Mouse (Mus musculus) embryonic facial prominence, embryonic 11.5 days (tissue): ENCODE data around the gene Cdkal1. TPM values are rescaled to one million over a fixed set of nuclear protein-coding genes. Genes with fewer than 3 reads are reported as not detected.

ENCODE experiments used
- ATAC-seq: fragments of 200-750 bp; cut with Nextera tagmentation; replicated peaks from 2 replicates; pipeline ENCODE4 v1.8.0; 2017; ENCODE audit warnings: low read depth; ENCODE audit not compliant: insufficient number of reproducible peaks, low FRiP score, low TSS enrichment
- DNase-seq: peaks from one replicate; pipeline ENCODE4 v3.0.0-alpha.2; 2015; ENCODE audit warnings: low spot score
- H3K27ac ChIP-seq: fragments of 300-500 bp; sonication (generic); replicated peaks from 2 replicates; pipeline ENCODE4 v1.5.1; 2014; ENCODE audit warnings: mild to moderate bottlenecking, low read depth, low read length, control low read depth
- H3K27me3 ChIP-seq: fragments of 300-500 bp; sonication (generic); 2 replicates; pipeline ENCODE4 v1.6.1; 2014; ENCODE audit warnings: mild to moderate bottlenecking, low read length, moderate library complexity, mixed read lengths; ENCODE audit not compliant: control insufficient read depth, insufficient read depth
- H3K36me3 ChIP-seq: fragments of 300-500 bp; sonication (generic); replicated peaks from 2 replicates; pipeline ENCODE4 v1.6.1; 2014; ENCODE audit warnings: low read depth, mild to moderate bottlenecking, low read length, moderate library complexity, mixed read lengths; ENCODE audit not compliant: control insufficient read depth, insufficient read depth
- H3K4me1 ChIP-seq: fragments of 300-500 bp; sonication (generic); 2 replicates; pipeline ENCODE4 v1.6.1; 2014; ENCODE audit warnings: low read length, mixed read lengths; ENCODE audit not compliant: control insufficient read depth, insufficient read depth
- H3K4me2 ChIP-seq: fragments of 300-500 bp; sonication (generic); 2 replicates; pipeline ENCODE4 v1.6.1; 2014; ENCODE audit warnings: low read depth, mild to moderate bottlenecking, control low read depth, low read length, moderate library complexity
- H3K4me3 ChIP-seq: fragments of 300-500 bp; sonication (generic); 2 replicates; pipeline ENCODE4 v1.5.1; 2014; ENCODE audit warnings: low read depth, low read length, control low read depth
- H3K9ac ChIP-seq: fragments of 300-500 bp; sonication (generic); replicated peaks from 2 replicates; pipeline ENCODE4 v1.6.1; 2014; ENCODE audit warnings: mild to moderate bottlenecking, control low read depth, low read length
- H3K9me3 ChIP-seq: fragments of 300-500 bp; sonication (generic); replicated peaks from 2 replicates; pipeline ENCODE4 v1.6.1; 2016; ENCODE audit warnings: mild to moderate bottlenecking, low read length, inconsistent platforms, mixed read lengths; ENCODE audit not compliant: control insufficient read depth
- WGBS: fragments of 180-500 bp; shearing (Covaris S2); extraction: QIAGEN DNeasy Blood & Tissue Kit; methylation state at CpG from one replicate; pipeline ENCODE4 v1.1.7; 2014; 5-methylcytosine and 5-hydroxymethylcytosine counted together
- polyA plus RNA-seq: library from polyadenylated mRNA; unstranded; fragments of >200 nt; fragmentation: Nextera tagmentation; extraction: Ambion mirVana; gene quantifications from 2 replicates; pipeline ENCODE4 v1.2.1, GENCODE M21; 2014

The Cdkal1 gene
- polyA plus RNA-seq, 1 experiment from 2014 or later, result 39.6 TPM

DNA sequence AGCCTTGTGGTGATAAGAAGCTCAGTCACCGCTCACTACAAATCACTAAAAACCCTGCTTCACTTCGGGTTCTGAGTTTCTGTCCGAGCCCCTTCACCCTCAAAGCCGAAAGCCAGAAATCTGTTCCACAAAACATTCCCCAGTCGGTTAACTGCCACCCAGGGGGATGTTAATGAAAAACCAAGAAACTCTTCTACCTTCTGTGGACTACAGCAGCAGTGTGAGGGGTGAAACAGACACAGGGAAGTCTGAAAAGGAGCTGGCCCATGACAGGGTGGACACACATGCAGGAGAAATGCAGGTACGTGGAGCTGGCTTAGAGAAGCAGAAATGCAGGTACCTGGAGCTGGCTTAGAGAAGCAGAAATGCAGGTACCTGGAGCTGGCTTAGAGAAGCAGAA lies 166.6 kb downstream of the Cdkal1 start:
- WGBS, result 86% methylated on average over 6 of the region's 6 CpGs
- no peak overlapping the region for H3K4me3 ChIP-seq
- no peaks in the 10 kb centered on the region for H3K36me3 ChIP-seq
- no peak overlapping the region for H3K9ac ChIP-seq
- DNase-seq (no peak), ATAC-seq (no peak)
- H3K4me2 ChIP-seq, result no peak overlapping the region
- H3K9me3 ChIP-seq, result no peaks in the 10 kb centered on the region
- no peak overlapping the region for H3K27ac ChIP-seq
- H3K27me3 ChIP-seq, result no peaks in the 10 kb centered on the region
- H3K4me1 ChIP-seq, result no peaks in the 10 kb centered on the region

DNA sequence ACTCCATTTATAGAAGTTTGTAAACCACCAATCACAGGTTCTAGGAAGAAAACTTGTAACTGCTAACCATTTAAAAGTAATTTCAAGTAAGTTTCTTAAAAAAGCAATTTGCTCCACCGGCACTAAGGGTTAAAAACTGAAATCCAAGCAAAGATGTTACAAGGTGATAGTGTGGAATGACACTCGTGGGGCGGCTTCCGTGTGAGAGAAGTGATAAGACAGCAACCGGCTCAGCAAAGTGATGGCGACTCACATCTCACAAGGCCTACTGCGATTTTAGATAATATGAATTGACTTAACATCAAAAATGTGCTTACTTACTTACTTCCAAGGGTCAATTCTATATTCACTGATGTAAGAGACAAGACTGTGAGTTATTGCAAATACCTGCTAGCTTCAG lies 167.6 kb downstream of the Cdkal1 start:
- no peaks in the 10 kb centered on the region for H3K36me3 ChIP-seq
- no peak overlapping the region for H3K27ac ChIP-seq
- no peaks in the 10 kb centered on the region for H3K27me3 ChIP-seq
- ATAC-seq, result no peak
- H3K4me3 ChIP-seq, result no peak overlapping the region
- no peak overlapping the region for H3K9ac ChIP-seq
- no peak for DNase-seq
- no peaks in the 10 kb centered on the region for H3K9me3 ChIP-seq
- no peaks in the 10 kb centered on the region for H3K4me1 ChIP-seq
- WGBS, result 90% methylated on average over 7 of the region's 7 CpGs
- H3K4me2 ChIP-seq, result no peak overlapping the region

DNA sequence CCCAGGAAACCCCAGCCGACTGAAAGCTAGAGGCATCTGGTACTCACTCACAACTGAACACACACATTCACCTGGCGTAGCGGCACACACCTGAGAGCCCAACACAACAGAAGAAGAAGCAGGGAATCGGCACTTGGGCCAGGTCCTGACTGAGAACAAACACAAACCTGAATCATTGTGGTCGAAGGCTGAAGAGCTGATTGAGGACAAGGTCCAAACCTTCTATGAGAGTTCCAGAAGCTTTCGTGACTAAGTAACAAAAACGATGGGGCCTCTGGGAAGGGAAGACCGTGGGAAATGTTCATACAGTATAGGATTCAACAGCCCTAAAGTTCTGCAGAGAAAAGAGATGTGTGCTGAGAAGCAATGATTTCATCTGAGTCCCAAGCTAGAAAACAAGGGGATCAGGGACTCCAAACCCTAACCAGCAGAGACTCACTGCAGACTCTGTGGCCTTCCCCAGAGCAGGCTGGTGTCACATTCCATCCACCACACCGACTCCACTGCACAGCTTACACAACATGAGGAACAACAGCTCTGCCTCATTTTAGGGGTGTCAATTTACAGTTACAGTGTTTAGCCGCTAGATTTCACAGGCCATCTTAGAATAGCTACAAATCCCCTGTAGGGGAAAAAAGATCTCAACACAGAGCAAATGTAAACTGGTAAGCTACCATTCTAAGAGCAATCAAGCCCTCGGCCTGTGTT lies 175.8 kb downstream of the Cdkal1 start:
- WGBS, result 73% methylated on average over 11 of the region's 11 CpGs
- no peak overlapping the region for H3K4me3 ChIP-seq
- H3K9ac ChIP-seq, result no peak overlapping the region
- no peaks in the 10 kb centered on the region for H3K27me3 ChIP-seq
- ATAC-seq (peak; percentile 67; the same call in 1 of the 2 replicates), DNase-seq (peak; percentile 26)
- H3K9me3 ChIP-seq, result no peaks in the 10 kb centered on the region
- H3K4me2 ChIP-seq, result no peak overlapping the region
- 0 out of 2 replicates have a peak overlapping the region, but pooled peaks have one; percentile 8 for H3K27ac ChIP-seq
- H3K4me1 ChIP-seq, result no peaks in the 10 kb centered on the region
- H3K36me3 ChIP-seq, result no peaks in the 10 kb centered on the region

DNA sequence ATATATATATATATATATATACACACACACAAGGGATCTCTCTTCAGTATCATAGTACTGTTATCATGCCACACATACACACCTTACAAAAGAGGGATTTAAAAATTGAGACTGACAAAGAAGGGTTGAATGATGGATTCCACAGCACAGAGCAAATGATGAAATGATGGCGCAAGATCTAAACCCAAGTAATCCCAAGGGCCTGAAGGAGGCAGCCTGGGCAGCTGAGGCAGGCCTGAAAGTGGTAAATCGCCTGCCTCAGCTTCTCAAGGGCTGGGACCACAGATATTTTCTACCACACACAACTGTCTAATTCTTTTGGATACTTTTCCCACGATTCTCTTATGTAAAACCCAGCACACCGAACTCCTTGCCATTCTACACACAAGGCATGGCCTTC lies 177.9 kb downstream of the Cdkal1 start:
- Histone ChIP-seq H3K4me1 (no peaks in the 10 kb centered on the region), H3K36me3 (no peaks in the 10 kb centered on the region), H3K4me2 (no peak overlapping the region), H3K27ac (no peak overlapping the region), H3K9ac (no peak overlapping the region), H3K27me3 (no peaks in the 10 kb centered on the region), H3K4me3 (no peak overlapping the region), H3K9me3 (no peaks in the 10 kb centered on the region)
- DNase-seq, result no peak
- 89% methylated on average over 4 of the region's 4 CpGs for WGBS
- no peak for ATAC-seq

DNA sequence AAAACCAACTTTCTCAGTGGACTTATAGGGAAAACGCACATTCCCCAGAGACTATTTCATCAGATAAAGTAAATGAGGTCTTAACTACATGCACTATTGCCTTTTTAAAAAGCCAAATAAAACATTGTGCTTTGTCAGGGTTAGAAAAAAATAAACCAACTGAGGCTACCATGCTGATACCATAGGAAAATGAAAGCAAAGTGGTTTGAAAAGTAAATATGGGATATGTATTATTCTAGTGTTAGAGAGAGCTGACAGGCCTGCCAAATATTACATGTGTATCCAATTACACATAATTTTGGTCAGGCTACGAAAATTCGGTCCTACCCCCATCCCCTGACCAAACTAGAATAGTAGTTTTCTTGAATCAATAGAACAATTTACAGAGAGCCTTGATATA lies 184.8 kb downstream of the Cdkal1 start:
- Histone ChIP-seq H3K9ac (no peak overlapping the region), H3K27me3 (no peaks in the 10 kb centered on the region), H3K9me3 (no peaks in the 10 kb centered on the region), H3K4me3 (no peak overlapping the region), H3K4me2 (no peak overlapping the region), H3K36me3 (no peaks in the 10 kb centered on the region), H3K4me1 (no peaks in the 10 kb centered on the region), H3K27ac (no peak overlapping the region)
- DNase-seq (peak; percentile 35), ATAC-seq (no peak)
- 17% methylated on average over 3 of the region's 3 CpGs for WGBS

DNA sequence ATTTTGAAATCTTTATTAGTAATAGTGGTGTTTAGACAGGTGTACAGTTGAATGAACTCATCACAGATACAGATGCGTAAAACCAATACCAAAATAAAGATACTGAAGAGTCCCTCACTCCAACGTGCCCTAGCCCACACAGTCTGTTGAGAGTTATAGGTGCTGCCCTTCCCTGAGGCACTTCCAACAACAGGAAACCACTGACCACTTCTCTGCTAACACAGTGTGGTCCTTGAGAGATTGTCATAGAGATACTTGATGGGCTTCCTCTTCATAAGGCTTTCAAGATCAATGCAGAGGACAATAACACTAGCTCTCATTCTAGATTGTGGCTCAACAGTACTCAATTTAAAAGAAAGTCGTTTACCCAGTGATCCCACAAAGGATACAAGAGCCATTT lies 191.6 kb downstream of the Cdkal1 start:
- no peak for ATAC-seq
- H3K27me3 ChIP-seq, result no peaks in the 10 kb centered on the region
- DNase-seq, result no peak
- no peaks in the 10 kb centered on the region for H3K9me3 ChIP-seq
- no peak overlapping the region for H3K4me2 ChIP-seq
- no peak overlapping the region for H3K9ac ChIP-seq
- no peak overlapping the region for H3K27ac ChIP-seq
- H3K4me3 ChIP-seq, result no peak overlapping the region
- no peaks in the 10 kb centered on the region for H3K4me1 ChIP-seq
- 67% methylated on average over 3 of the region's 3 CpGs for WGBS
- no peaks in the 10 kb centered on the region for H3K36me3 ChIP-seq

DNA sequence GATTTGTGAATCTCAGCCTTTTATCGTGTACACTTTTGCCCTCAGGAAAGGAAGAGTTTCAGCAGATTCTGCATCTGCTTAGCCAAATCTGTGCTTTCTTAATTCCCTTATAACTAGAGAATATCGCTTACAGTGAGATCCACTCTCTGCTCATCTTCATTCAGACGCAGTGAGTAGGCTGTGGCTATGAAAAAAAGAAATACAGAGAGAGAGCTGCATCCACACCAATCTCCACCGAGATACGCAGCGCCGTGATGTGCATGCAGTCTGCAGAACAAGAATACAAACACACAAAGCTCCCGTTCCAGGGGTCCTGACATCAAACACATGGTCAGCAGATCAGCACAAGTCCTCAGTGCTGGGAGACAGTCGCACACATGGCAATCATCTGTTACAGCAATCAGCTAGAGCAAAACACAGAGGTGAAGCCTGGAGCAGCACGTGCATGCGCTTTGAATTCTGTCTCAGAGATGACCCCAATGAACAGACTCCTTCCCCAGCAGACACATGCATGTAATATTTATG lies 199.6 kb downstream of the Cdkal1 start:
- H3K4me2 ChIP-seq, result no peak overlapping the region
- H3K27me3 ChIP-seq, result no peaks in the 10 kb centered on the region
- no peaks in the 10 kb centered on the region for H3K4me1 ChIP-seq
- H3K36me3 ChIP-seq, result no peaks in the 10 kb centered on the region
- DNase-seq (peak; percentile 61), ATAC-seq (no peak)
- H3K9me3 ChIP-seq, result no peaks in the 10 kb centered on the region
- no peak overlapping the region for H3K4me3 ChIP-seq
- no peak overlapping the region for H3K27ac ChIP-seq
- WGBS, result 48% methylated on average over 11 of the region's 11 CpGs
- H3K9ac ChIP-seq, result no peak overlapping the region; the same call in 1 of the 2 replicates

DNA sequence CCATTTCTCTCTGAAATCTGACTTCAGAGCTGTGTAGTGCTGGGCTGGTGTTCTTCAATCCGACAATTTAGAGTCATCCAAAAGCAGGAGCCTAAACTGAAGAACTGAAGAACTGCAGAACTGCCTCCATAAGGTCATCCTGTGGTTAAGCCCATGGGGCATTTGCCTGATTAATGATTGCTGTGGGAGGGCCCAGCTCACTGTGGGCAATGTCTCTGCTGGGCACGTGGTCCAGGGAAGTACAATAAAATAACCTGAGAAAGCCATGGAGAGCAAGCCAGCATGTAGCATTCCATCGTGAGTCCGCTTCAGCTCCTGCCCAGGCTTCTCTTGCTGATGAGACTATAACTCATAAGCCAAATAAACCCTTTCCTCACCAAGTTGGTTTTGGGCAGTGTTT lies 202.1 kb downstream of the Cdkal1 start:
- no peak overlapping the region for H3K27ac ChIP-seq
- H3K36me3 ChIP-seq, result no peaks in the 10 kb centered on the region
- no peaks in the 10 kb centered on the region for H3K9me3 ChIP-seq
- no peaks in the 10 kb centered on the region for H3K4me1 ChIP-seq
- no peak for DNase-seq
- WGBS, result 76% methylated on average over 4 of the region's 4 CpGs
- H3K4me3 ChIP-seq, result no peak overlapping the region
- no peak overlapping the region for H3K9ac ChIP-seq
- no peaks in the 10 kb centered on the region for H3K27me3 ChIP-seq
- ATAC-seq, result no peak
- no peak overlapping the region for H3K4me2 ChIP-seq
